Mouse (Mus musculus): ENCODE measurements around the gene Mre11a. TPM values are rescaled to one million over a fixed set of nuclear protein-coding genes. Genes with fewer than 3 reads are reported as not detected.

Gene Mre11a
- 10.8 and 14.3 TPM in 2 replicates for polyA plus RNA-seq (2015; fragmentation: Nextera tagmentation; extraction: Ambion mirVana)

- Histone ChIP-seq H3K27me3 (replicated peaks) (no peaks in the 10 kb centered on the region), H3K9me3 (replicated peaks) (no peaks in the 10 kb centered on the region), H3K27ac (replicated peaks) (peak within 1 kb of the TSS; percentile 92), H3K4me2 (peak within 1 kb of the TSS; percentile 90), H3K4me3 (replicated peaks) (peak within 1 kb of the TSS; percentile 87), H3K9ac (replicated peaks) (peak within 1 kb of the TSS; percentile 57), H3K36me3 (peaks cover 21% of the 10 kb centered on the region), H3K4me1 (peaks cover 10% of the 10 kb centered on the region)
- ATAC-seq (ENCODE audit: low FRiP score): peak; percentile 100
- WGBS: under 1% methylated on average over 62 of the region's 62 CpGs
Observed at GRCm38 (mm10) chr9:14784039-14785002, at the start of gene Mre11a, which contains the start of gene Ankrd49. Mre11a (plus strand) TSS chr9:14784654. Ankrd49 (minus strand) TSS chr9:14784856.

- ATAC-seq (ENCODE audit: low FRiP score): no peak
- Histone ChIP-seq H3K36me3 (no peaks in the 10 kb centered on the region), H3K9me3 (replicated peaks) (no peaks in the 10 kb centered on the region), H3K27ac (replicated peaks) (no peak overlapping the region), H3K27me3 (replicated peaks) (no peaks in the 10 kb centered on the region), H3K9ac (replicated peaks) (no peak overlapping the region), H3K4me3 (replicated peaks) (no peak overlapping the region), H3K4me1 (no peaks in the 10 kb centered on the region), H3K4me2 (no peak overlapping the region)
- WGBS: 86% methylated on average over 4 of the region's 4 CpGs
Observed at GRCm38 (mm10) chr9:14739498-14740150, 44.8 kb upstream of the Mre11a start.

- Histone ChIP-seq H3K27ac (replicated peaks) (no peak within 1 kb of the TSS), H3K27me3 (replicated peaks) (no peaks in the 10 kb centered on the region), H3K9ac (replicated peaks) (no peak within 1 kb of the TSS), H3K36me3 (no peaks in the 10 kb centered on the region), H3K4me1 (no peaks in the 10 kb centered on the region), H3K9me3 (replicated peaks) (no peaks in the 10 kb centered on the region), H3K4me3 (replicated peaks) (no peak within 1 kb of the TSS), H3K4me2 (no peak within 1 kb of the TSS)
- ATAC-seq (ENCODE audit: low FRiP score): no peak
- WGBS: 87% methylated on average over 19 of the region's 19 CpGs
Observed at GRCm38 (mm10) chr9:14740151-14740924, 44.1 kb upstream of the Mre11a start, which contains the start of gene Piwil4. Piwil4 (minus strand) TSS chr9:14740733.

GRCm38 (mm10) chr9:14750901-14751502 is 33.5 kb upstream of the Mre11a start:
- H3K9me3 ChIP-seq (replicated peaks): no peaks in the 10 kb centered on the region
- no peak overlapping the region for H3K27ac ChIP-seq (replicated peaks)
- whole genome bisulfite sequencing: 60% methylated on average over 42 of the region's 42 CpGs

GRCm38 (mm10) chr9:14751503-14752000 is 32.9 kb upstream of the Mre11a start:
- no peak overlapping the region for H3K27ac ChIP-seq (replicated peaks)
- peaks cover 19% of the 10 kb centered on the region for H3K4me1 ChIP-seq
- H3K9ac ChIP-seq (replicated peaks): peak overlapping the region; percentile 50
- ATAC-seq (ENCODE audit: low FRiP score): peak; percentile 86
- peak overlapping the region; percentile 88 for H3K4me2 ChIP-seq
- under 1% methylated on average over 49 of the region's 50 CpGs for WGBS
- H3K4me3 ChIP-seq (replicated peaks): peak overlapping the region; percentile 49
- no peaks in the 10 kb centered on the region for H3K36me3 ChIP-seq
- H3K27me3 ChIP-seq (replicated peaks): no peaks in the 10 kb centered on the region
- H3K9me3 ChIP-seq (replicated peaks): no peaks in the 10 kb centered on the region

More at GRCm38 (mm10) chr9:14750901-14751502, 33.5 kb upstream of the Mre11a start:
- Histone ChIP-seq H3K4me1 (peaks cover 19% of the 10 kb centered on the region), H3K4me2 (peak overlapping the region; percentile 88), H3K27me3 (replicated peaks) (no peaks in the 10 kb centered on the region), H3K9ac (replicated peaks) (peak overlapping the region; percentile 50), H3K36me3 (no peaks in the 10 kb centered on the region), H3K4me3 (replicated peaks) (peak overlapping the region; percentile 49)
- peak; percentile 18; the same call in 1 of the 2 replicates for ATAC-seq (ENCODE audit: low FRiP score)

GRCm38 (mm10) chr9:14752001-14752522 is 32.4 kb upstream of the Mre11a start, which contains the start of gene Fut4:
Fut4 (minus strand) TSS chr9:14752393.
- Histone ChIP-seq H3K9me3 (replicated peaks) (no peaks in the 10 kb centered on the region), H3K9ac (replicated peaks) (peak within 1 kb of the TSS; percentile 50), H3K4me1 (peaks cover 19% of the 10 kb centered on the region), H3K27ac (replicated peaks) (no peak within 1 kb of the TSS), H3K27me3 (replicated peaks) (no peaks in the 10 kb centered on the region), H3K4me2 (peak within 1 kb of the TSS; percentile 88), H3K36me3 (no peaks in the 10 kb centered on the region), H3K4me3 (replicated peaks) (peak within 1 kb of the TSS; percentile 49)
- 0% methylated on average over 28 of the region's 28 CpGs for WGBS
- ATAC-seq (ENCODE audit: low FRiP score): peak; percentile 84

GRCm38 (mm10) chr9:14753947-14754346 is 30.5 kb upstream of the Mre11a start:
- no peaks in the 10 kb centered on the region for H3K27me3 ChIP-seq (replicated peaks)
- H3K4me2 ChIP-seq: no peak overlapping the region
- no peak overlapping the region for H3K27ac ChIP-seq (replicated peaks)
- H3K4me3 ChIP-seq (replicated peaks): no peak overlapping the region
- peaks cover 19% of the 10 kb centered on the region for H3K4me1 ChIP-seq
- no peaks in the 10 kb centered on the region for H3K36me3 ChIP-seq
- ATAC-seq (ENCODE audit: low FRiP score): no peak
- H3K9ac ChIP-seq (replicated peaks): no peak overlapping the region
- no peaks in the 10 kb centered on the region for H3K9me3 ChIP-seq (replicated peaks)

- Histone ChIP-seq H3K36me3 (no peaks in the 10 kb centered on the region), H3K4me3 (replicated peaks) (no peak overlapping the region), H3K4me1 (peaks cover 19% of the 10 kb centered on the region), H3K9ac (replicated peaks) (no peak overlapping the region), H3K9me3 (replicated peaks) (no peaks in the 10 kb centered on the region), H3K27me3 (replicated peaks) (no peaks in the 10 kb centered on the region), H3K27ac (replicated peaks) (no peak overlapping the region), H3K4me2 (no peak overlapping the region)
- whole genome bisulfite sequencing: 80% methylated on average over 3 of the region's 3 CpGs
- ATAC-seq (ENCODE audit: low FRiP score): no peak
Observed at GRCm38 (mm10) chr9:14754469-14754868, 30.0 kb upstream of the Mre11a start.

GRCm38 (mm10) chr9:14758590-14758989 is 25.9 kb upstream of the Mre11a start:
- Histone ChIP-seq H3K4me3 (replicated peaks) (no peak overlapping the region), H3K9ac (replicated peaks) (no peak overlapping the region), H3K36me3 (no peaks in the 10 kb centered on the region), H3K9me3 (replicated peaks) (no peaks in the 10 kb centered on the region), H3K27me3 (replicated peaks) (no peaks in the 10 kb centered on the region), H3K27ac (replicated peaks) (no peak overlapping the region), H3K4me1 (no peaks in the 10 kb centered on the region), H3K4me2 (no peak overlapping the region)
- no peak for ATAC-seq (ENCODE audit: low FRiP score)
- WGBS: 78% methylated on average over 7 of the region's 7 CpGs

- Histone ChIP-seq H3K36me3 (no peaks in the 10 kb centered on the region), H3K27me3 (replicated peaks) (no peaks in the 10 kb centered on the region), H3K4me2 (no peak overlapping the region), H3K9me3 (replicated peaks) (no peaks in the 10 kb centered on the region), H3K27ac (replicated peaks) (no peak overlapping the region), H3K4me3 (replicated peaks) (no peak overlapping the region), H3K9ac (replicated peaks) (no peak overlapping the region), H3K4me1 (no peaks in the 10 kb centered on the region)
- ATAC-seq (ENCODE audit: low FRiP score): no peak
Observed at GRCm38 (mm10) chr9:14759261-14759660, 25.2 kb upstream of the Mre11a start.
